Mouse (Mus musculus): Measurements from ENCODE around the gene Ddx42.
A peak's percentile ranks its signal among the peaks of the same experiment; 100 is the strongest.
"Not testable (repeated sequence)": the region's sequence is repeated elsewhere in the genome, so short reads cannot be mapped to it uniquely, and the experiment has no call there.

Gene Ddx42

GRCm38 (mm10) chr11:106201337-106202122 lies 15.2 kb upstream of the Ddx42 start:
- DNase-seq (ENCODE audit: extremely low read depth, low read depth) = peak; percentile 56

- DNase-seq (ENCODE audit: extremely low read depth, low read depth) = peak; percentile 23
Measured at GRCm38 (mm10) chr11:106202123-106202465, 14.6 kb upstream of the Ddx42 start, which contains the start of gene Strada. Gene Strada (minus strand): TSS chr11:106202168.

GRCm38 (mm10) chr11:106212771-106213170 lies 4.0 kb upstream of the Ddx42 start:
- DNase-seq (ENCODE audit: extremely low read depth, low read depth) = no peak

- no peak for DNase-seq (ENCODE audit: extremely low read depth, low read depth)
Measured at GRCm38 (mm10) chr11:106214856-106215255, 1.9 kb upstream of the Ddx42 start.

- no peak for DNase-seq (ENCODE audit: extremely low read depth, low read depth)
Measured at GRCm38 (mm10) chr11:106215450-106215859, 1.3 kb upstream of the Ddx42 start.

- peak; percentile 96 for DNase-seq (ENCODE audit: extremely low read depth, low read depth)
Measured at GRCm38 (mm10) chr11:106215927-106216729, 598 bp upstream of the Ddx42 start, which contains the start of gene Ccdc47. Gene Ccdc47 (minus strand): TSS chr11:106216344.

- DNase-seq (ENCODE audit: extremely low read depth, low read depth) = no peak
Measured at GRCm38 (mm10) chr11:106220603-106221002, 3.9 kb downstream of the Ddx42 start.

GRCm38 (mm10) chr11:106233978-106234377 lies 17.3 kb downstream of the Ddx42 start:
- DNase-seq (ENCODE audit: extremely low read depth, low read depth) = not testable (repeated sequence)

GRCm38 (mm10) chr11:106246834-106247233 lies 30.1 kb downstream of the Ddx42 start:
- DNase-seq (ENCODE audit: extremely low read depth, low read depth) = no peak

- no peak for DNase-seq (ENCODE audit: extremely low read depth, low read depth)
Measured at GRCm38 (mm10) chr11:106249326-106249725, 32.6 kb downstream of the Ddx42 start.

GRCm38 (mm10) chr11:106254767-106255166 lies 38.0 kb downstream of the Ddx42 start:
- DNase-seq (ENCODE audit: extremely low read depth, low read depth) = no peak

GRCm38 (mm10) chr11:106255174-106255573 lies 38.4 kb downstream of the Ddx42 start:
- DNase-seq (ENCODE audit: extremely low read depth, low read depth) = no peak

GRCm38 (mm10) chr11:106255685-106256451 lies 39.1 kb downstream of the Ddx42 start, which contains the start of the genes Ftsj3 and Psmc5:
Gene Ftsj3 (minus strand): TSS chr11:106256079.
Gene Psmc5 (plus strand): TSS chr11:106256154.
- DNase-seq (ENCODE audit: extremely low read depth, low read depth) = peak; percentile 84

GRCm38 (mm10) chr11:106256775-106257174 lies 40.0 kb downstream of the Ddx42 start:
- no peak for DNase-seq (ENCODE audit: extremely low read depth, low read depth)

GRCm38 (mm10) chr11:106260826-106261450 lies 44.2 kb downstream of the Ddx42 start:
- DNase-seq (ENCODE audit: extremely low read depth, low read depth) = no peak

GRCm38 (mm10) chr11:106263963-106264362 lies 47.2 kb downstream of the Ddx42 start:
- no peak for DNase-seq (ENCODE audit: extremely low read depth, low read depth)

- no peak for DNase-seq (ENCODE audit: extremely low read depth, low read depth)
Measured at GRCm38 (mm10) chr11:106264988-106265387, 48.3 kb downstream of the Ddx42 start.

- DNase-seq (ENCODE audit: extremely low read depth, low read depth) = no peak
Measured at GRCm38 (mm10) chr11:106265570-106265969, 48.8 kb downstream of the Ddx42 start.

GRCm38 (mm10) chr11:106266431-106266830 lies 49.7 kb downstream of the Ddx42 start:
- DNase-seq (ENCODE audit: extremely low read depth, low read depth) = no peak

GRCm38 (mm10) chr11:106267311-106267852 lies 50.7 kb downstream of the Ddx42 start:
- DNase-seq (ENCODE audit: extremely low read depth, low read depth) = no peak

- DNase-seq (ENCODE audit: extremely low read depth, low read depth) = no peak
Measured at GRCm38 (mm10) chr11:106267871-106268270, 51.1 kb downstream of the Ddx42 start.
